Mouse (Mus musculus): ENCODE measurements around the gene Dnajb13. TPM values are rescaled to one million over a fixed set of nuclear protein-coding genes. Genes with fewer than 3 reads are reported as not detected.
A peak's percentile ranks its signal among the peaks of the same experiment; 100 is the strongest.
"Not testable (repeated sequence)": the region's sequence is repeated elsewhere in the genome, so short reads cannot be mapped to it uniquely, and the experiment has no call there.

The Dnajb13 gene
- polyA plus RNA-seq, 1 experiment from 2014 or later, result 1.7 TPM

DNA sequence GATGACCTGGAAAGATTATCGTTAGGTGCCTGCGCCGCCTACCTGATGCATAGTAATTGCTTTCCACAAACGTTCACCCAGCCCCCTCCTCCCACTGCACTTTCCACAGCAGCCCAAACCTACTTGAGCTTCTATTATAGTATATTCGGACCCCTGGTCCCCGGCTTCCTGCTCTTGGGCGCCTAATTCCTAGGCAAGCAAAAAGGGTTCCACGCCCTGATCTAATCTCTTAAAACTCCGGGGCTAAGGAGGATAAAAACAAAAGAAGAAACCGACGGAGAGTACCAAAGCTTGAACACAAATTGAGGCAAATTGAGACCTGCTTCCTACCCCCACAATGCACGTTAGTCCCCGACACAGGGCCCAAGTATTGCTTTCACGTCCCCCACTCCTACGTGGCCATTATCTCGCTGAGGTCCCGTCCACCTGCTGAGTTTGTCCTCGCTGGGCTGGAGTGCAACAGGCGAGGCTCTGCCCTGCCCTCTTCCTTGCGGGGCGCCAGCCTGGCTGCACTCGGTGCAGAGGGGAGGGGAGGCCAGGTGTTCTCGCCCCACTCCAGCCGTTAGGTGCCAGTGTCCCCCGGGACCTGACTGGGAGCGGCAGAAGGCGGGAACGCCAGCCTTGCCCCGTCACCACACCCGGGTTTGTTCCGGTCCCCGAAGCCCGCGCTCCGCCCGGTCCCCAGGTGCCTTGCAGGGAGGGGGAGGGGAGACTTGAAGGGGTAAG, 22.2 kb downstream of the Dnajb13 start:
- DNase-seq (ENCODE audit: low spot score), result no peak

DNA sequence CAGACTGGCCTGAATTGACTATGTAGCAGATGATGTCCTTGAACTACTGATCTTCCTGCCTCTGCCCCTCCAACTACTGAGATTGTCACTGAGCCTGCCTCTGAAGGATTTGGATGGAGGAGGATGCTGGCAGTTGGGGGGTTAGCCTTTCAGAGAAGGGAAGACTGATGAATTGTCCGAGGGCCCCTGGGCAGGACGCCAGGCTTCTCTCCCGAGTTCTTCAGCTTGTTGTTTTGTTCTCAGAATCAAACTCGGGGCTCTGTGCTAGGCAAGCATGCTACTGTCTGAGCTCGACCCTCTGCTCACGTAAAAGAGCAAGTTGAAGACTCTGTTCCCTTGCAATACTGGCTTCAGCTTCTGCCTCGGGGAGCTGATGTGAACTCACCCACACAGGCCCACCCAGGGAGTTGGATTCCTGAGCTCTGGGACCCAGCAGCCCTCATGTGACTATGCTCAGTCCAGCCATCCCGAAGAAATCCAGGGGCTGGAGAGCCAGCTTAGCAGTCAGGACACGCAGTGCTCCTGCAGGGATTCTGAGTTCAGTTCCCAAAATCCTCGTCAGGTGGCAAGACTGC, 26.2 kb downstream of the Dnajb13 start:
- no peak for DNase-seq (ENCODE audit: low spot score)

DNA sequence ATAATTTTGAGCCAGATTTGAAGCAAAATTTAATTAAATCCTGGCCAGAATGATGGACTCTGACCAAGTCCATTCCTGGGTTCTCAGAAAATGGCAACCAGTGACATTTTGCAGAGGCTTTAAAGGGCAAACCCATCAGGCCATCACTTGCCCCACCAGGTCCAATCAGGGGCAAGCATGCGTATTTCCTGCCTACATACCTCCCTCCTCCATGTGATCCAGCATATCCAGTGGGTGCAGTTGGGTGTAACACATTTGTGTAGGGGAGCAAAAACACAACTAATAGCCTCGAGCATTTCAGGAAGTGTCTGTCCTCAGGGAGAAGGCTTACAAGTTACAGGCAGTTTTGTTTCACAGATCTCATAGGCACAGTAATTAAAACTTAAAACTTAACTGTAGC, 27.5 kb downstream of the Dnajb13 start:
- DNase-seq (ENCODE audit: low spot score), result peak; percentile 55

DNA sequence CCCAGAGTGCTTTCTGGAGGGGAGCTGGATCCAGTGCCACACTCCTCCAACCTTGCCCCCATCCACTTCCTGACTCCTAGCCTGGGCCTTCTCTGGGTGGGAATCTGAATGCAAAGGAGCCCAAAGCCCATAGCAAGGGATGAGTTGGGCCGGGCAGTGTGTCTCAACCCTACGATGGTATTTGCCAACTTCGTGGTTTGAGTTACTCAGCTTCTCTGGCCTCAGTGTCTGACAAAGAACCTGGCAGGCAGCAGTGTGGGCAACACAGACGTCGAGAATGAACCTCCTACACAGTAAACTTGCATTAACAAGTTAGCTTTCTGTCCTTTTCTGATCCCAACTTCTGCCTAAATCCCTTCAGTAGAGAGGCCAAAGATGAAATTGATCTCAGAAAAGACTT, 30.3 kb downstream of the Dnajb13 start:
- DNase-seq (ENCODE audit: low spot score), result no peak

DNA sequence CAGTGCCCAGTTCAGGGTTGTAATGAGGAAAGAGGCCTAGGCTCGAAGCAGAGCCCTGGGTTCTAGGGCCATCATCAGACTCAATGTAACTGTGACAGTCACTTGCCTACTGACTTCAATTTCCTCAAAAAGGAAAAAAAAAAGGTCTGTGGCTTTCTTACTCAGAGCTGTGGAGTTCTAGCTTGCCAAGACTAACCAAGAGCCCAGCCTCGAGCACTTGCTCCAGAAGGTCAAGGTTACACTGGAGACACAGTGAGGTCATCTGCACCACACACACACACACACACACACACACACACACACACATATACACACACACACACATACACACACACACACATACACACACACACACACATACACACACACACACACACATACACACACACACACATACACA, 32.7 kb downstream of the Dnajb13 start:
- not testable (repeated sequence) for DNase-seq (ENCODE audit: low spot score)

DNA sequence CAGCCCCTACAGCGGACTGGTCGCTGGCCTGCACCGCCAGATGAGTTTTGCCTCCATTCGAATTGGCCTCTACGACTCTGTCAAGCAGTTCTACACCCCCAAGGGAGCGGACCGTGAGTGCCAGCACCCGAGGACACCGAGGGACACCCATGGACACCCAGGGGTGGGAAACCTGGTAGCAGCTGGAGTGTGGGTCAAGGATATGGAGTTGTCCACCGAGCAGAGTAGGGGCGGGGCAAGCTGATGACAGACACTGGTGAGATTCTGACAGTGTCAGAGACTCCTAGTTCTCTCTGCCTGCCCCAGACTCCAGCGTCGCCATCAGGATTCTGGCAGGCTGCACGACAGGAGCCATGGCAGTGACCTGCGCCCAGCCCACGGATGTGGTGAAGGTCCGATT, 34.6 kb downstream of the Dnajb13 start:
- no peak for DNase-seq (ENCODE audit: low spot score)

DNA sequence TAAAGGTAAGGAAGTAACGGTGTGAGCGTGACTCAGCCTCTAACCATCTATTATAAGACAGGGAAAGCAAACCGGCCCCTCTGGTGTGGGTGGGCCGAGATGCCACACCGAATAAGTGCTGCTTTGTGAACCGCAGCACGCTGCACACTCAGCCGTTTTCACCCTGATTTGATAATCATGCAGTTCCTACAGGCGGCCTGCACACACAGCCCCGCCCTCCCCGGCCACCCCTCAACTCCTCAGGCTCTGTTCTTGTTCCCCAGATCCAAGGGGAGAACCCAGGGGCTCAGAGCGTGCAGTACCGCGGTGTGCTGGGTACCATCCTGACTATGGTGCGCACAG, 35.0 kb downstream of the Dnajb13 start:
- DNase-seq (ENCODE audit: low spot score), result no peak

DNA sequence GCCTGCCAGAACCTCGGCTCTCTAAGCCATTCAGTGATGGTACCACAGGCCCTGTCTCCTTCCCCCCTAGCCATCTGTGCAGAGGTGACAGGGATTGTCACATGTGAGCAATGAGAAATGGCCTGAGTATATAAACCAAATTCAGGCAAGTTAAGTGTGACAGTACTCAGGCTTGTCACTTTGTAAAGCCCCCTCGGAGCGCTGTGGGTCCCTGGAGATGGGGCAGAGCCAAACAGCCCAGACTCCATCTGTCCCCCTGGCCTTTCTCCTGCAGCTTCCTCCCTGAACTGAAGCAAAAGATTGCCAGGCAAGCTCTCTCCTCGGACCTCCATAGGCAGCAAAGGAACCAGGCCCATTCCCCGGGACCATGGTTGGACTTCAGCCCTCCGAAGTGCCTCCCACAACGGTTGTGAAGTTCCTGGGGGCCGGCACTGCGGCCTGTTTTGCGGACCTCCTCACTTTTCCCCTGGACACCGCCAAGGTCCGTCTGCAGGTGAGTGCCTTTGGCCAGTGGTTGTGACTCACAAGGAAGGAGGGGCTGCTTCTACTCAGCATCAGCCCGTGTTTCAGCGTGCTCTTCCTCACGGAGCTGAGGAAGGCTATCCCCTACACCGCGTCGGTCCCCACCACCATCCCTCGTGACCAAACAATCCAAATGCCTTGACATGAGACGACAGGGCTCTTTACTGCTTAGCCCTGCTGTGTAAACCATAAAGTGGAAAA, 35.5 kb downstream of the Dnajb13 start:
- no peak for DNase-seq (ENCODE audit: low spot score)

DNA sequence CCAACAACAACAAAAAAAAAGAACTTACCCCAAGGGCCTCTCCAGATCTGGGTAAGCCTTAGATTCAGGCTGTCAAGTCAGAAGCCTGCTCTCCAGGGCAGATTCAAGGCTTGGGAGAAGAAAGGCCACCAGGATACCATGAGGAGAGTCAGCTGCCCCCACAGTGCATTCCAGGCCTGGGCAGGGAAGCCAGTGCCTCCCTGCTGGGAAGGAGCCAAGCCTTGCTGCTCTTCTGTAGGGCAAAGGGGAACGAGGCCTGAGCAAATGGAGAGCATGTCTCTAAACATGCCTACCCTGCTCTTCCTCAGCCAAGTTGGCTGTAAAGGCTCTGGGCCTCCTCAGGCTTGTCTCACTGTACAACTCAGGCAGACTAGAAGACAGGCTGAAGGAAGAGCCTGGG, 40.1 kb downstream of the Dnajb13 start:
- no peak for DNase-seq (ENCODE audit: low spot score)

DNA sequence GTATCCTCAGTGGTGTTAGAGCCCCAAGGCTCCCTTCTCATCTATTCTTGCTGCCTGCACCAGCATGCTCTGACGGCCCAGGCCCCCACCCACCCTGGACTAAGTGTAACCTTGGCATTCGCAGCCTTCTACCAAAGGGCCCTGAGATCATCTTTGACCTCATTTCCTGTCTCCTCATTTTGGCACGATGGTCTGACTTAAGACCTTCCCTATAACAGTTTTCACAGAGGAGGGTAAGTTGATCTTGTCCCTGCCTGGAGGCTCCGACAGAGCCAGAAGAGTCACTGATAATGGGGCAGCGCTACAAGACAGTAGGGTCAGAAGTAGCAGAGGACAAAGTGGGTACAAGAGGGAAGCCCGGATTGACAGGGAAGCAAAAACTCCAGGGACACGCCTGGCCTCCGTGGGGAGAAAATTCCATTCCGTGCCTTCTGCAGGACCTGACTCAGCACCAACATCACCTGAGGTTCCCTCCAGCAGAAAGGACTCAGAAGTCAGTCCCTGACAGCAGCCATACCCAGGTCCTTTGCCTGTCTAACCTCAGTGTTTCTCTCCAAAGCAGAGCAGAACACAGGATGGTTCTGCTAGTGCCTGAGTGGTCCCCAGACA, 40.8 kb downstream of the Dnajb13 start:
- no peak for DNase-seq (ENCODE audit: low spot score)

DNA sequence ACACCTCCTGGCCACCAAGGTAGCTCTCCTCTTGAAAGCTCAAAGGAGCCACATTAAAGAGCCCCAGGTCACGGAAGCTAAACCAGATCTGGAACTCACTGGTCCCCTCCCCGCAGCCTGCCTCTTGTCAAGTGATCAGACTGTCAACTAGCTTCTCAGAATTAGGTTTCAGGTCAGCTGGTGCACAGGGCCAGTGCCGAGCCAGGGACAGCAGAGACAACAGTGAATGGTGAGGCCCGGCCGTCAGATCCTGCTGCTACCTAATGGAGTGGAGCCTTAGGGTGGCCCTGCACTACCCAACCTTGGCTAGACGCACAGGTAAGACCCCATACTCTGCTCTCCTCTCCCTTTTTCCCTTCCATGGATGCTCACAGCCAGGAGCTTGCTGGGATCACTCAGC, 42.0 kb downstream of the Dnajb13 start, which contains the start of gene Ucp3:
Gene Ucp3 (plus strand): TSS at position 214 of the 400 bp plus-strand sequence.
- DNase-seq (ENCODE audit: low spot score), result no peak

DNA sequence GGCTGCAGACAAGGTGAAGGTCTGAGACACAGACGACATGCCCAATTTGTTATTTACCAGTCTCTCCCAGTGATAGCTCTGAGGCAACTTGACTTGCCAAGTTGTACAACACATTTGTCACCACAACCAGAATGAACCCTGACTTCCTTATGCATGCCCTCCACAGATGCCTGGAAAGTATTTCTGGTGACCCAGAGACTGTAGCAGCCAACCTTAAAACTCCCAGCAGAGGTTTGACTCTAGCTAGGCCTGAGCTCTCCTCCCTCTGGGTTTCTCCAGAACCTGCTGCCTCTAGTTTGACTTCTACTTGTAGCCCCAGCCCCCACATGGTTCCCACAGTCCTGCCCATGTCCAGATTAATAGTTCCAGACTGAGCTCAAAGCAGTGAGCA, 43.4 kb downstream of the Dnajb13 start:
- DNase-seq (ENCODE audit: low spot score), result no peak

DNA sequence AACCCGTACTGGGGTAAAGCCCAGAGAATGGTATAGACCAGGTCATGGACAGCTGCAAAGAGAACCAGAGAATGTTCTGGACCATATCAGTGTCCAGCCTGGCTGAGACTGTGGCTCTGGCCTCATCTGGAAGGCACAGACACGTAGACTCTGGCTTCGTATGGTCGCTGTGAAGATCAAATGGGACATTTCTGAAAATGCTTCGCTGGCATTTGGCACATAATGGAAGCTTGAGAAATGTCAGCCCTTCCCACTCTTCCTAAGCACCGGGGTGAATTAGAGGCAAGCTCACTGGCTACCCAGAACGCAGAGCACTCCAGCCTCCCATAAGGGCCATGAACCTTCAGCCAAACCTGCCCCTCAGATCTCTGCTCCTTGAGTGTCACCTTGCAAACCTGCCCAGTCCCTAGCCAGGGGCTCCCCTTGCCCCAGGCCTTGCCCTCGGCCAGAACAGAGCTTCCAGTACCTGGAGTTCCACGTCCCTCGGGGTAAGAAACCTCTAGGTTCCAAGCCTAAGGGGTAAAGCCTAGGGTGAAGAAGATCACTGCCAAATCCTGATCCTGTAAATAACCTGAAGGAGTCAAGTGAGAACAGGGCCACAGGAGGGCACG, 43.9 kb downstream of the Dnajb13 start:
- no peak for DNase-seq (ENCODE audit: low spot score)

DNA sequence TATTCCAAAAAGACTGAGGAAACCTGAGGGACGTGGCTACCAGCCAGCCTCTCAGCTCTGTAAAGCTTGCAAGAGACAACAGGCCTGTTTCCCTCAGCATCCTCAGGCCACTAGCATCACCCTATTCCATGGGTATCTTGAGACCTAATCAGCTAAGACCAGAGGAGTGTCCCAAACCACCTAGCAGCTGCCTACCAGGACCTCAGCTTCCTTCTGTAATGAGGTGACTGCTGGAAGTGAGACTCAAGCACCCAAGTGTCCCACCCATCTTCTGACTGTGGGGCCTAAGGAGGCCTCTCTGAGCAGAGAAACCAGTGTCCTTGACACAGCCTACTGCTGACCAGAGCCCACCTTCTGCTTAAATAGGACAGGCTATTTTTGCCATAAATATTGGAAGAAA, 45.3 kb downstream of the Dnajb13 start:
- no peak for DNase-seq (ENCODE audit: low spot score)

DNA sequence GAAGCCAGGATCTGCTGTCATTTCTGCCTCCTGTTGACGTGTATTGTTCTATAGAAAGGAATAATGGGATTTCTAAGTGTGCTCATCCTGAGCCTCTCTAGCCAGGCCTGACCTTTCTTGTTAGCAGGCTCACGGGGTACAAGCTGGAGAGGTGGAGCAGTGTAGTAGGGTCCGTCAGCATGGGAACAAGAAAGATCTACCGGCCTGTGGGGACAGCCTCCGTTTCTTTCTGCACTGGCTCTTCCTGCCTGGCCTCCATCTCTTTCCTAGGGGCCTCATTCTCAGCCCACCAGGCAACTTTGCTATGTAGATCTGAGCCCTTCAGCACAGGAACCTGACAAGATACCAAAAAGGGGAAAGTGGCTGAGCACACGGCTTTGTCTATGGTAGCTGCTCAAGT, 46.0 kb downstream of the Dnajb13 start:
- no peak for DNase-seq (ENCODE audit: low spot score)

DNA sequence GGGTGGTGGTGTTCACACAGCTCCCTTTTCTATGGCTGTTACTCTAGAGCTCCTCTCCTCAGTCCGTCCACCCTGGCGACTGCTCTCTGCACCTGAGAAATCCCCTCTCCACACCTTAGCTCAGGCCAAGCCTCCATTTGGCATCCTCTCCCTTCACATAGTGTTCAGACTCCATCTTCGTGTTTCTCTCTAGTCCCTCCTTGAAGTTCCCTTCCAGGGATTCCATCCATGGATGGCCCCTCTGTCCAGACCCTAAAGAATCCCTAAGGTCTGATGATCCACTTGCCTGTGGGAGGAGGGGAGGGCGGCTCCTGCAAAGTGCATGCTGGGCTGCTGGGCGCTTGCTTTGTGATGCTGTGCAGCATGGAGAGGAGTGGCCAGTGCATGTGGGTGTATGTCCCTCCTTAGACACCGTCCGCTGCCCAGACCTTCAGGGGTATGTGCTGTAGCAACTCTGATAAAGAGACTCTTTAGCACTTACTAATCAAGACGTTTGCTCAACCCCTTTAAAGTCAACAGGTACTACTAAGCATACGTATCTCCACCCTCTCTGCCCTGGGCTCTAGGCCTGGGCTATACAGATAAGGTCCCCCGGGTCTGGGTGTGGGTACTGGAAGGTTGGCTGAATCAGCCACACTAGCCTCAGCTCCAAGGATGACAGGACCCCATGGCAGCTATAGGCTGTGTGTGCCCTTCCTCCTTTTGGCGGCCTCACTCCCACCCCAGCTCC, 47.8 kb downstream of the Dnajb13 start:
- no peak for DNase-seq (ENCODE audit: low spot score)

DNA sequence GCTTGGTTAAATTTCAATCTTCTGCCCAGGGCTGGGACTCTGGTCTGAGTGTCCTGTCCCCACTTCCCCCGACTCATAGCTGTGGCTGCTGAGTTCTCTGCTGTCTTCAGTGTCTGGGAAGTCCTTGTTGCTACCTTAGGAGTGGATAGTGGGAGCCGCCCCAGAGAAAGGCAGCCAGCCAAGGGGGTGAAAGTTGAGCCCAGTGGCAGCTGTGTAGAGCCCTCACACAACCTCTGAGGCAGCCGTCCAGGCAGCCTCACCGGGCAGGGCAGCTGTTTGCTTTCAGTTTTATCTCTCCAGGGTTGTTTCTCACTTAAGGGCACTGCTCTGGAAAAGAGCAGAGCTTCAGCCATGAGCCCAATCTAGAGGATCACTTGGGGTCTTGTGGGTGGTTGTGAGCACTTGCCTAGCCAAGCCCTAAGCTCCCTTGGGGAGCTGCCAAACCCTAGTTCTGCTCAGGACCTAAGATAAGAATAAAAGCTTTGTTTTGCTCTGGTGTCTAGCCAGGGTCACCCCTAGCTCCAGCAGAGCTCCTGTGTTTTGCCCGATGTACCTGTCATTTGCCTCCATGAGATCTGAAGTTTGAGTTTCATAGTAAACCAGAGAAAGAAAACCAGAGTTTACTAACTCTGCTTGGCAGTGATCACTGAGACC, 49.0 kb downstream of the Dnajb13 start:
- no peak for DNase-seq (ENCODE audit: low spot score)

DNA sequence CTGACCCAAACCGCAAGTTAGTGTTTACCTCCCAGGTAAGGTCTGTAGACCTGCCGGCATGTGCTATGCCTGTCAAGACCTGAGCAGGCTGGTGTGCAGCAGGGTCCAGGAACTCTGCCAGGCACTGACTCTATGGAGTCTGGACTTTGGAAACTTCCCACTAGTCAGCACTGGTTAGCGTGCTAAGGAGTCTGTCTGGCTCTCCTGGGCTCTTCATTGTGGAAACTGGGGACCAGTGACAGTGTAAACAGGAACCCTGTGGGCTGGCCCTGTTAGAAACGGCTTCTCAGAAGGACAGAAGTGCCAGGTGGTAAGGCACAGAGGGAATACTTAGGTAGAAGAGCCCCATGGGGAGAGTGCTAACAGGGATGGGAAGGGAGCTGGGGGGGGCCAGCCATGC, 49.5 kb downstream of the Dnajb13 start:
- no peak for DNase-seq (ENCODE audit: low spot score)

DNA sequence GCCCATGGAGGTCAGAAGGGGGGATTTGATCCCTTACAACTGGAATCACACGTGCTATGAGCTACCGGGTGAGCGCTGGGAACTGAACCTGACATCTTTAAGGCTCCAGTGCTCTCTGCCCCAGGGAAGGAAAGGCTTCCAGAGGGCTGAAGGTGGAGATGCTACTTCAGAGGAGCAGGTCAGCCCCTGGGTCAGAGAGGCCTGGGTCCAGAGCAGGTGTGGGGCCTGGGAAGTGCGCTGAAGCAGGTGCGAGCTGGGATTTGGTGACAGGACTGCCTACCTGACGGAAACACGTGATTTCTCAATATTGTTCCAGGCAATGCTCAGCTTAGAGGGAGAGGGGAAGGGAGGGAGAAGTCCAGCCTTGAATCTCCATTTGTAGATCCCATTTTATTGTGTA, 50.5 kb downstream of the Dnajb13 start:
- DNase-seq (ENCODE audit: low spot score), result no peak

DNA sequence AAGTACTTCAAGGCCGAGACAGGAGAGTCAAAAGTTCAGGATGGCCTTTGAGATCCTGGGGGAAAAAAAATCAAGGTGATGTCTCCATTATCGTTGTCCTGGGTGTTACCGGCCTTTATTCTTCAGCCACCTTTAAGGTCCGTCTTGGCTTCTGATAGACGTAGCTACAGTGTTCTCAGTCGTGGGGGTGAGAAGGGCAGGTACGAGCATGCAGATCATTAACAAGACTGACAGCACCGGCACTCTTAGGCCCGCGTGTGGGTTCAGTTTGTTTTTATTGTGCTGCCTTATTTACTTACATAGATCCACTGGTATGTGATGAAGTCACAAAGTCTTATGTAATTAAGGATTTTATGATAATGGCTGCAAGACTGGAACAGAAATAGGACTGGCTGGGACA, 51.0 kb downstream of the Dnajb13 start:
- no peak for DNase-seq (ENCODE audit: low spot score)

DNA sequence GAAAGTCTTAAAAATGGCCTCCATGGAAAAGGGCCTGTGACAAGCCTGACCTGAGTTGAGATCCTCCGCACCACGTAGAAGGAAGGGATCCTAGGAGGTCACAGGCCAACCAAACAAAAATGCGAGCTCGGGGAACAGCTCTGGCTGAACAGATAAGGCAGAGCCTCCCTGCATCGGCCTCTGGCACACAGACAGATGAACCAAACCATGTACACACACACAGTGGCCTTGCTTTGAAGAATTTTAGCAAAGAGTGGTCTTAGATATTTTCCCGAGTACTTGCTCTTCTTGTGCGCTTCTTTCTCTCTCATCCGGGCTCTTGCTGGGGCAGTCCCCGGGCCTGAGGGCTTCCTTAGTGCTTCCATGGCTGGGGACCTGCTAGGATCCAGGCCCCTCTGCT, 51.6 kb downstream of the Dnajb13 start:
- DNase-seq (ENCODE audit: low spot score), result no peak

All from thymus, postnatal 0 days (tissue).